Mouse (Mus musculus): ENCODE data around the gene Astl.

GRCm38 (mm10) chr2:127353881-127354280 is 15.4 kb downstream of the Astl start:
- no peak for TF ChIP-seq POLR2AphosphoS2 (IDR thresholded peaks at IDR 0.05; ENCODE audit: low read length)
- no peak for TF ChIP-seq EP300 (IDR thresholded peaks at IDR 0.05; ENCODE audit: low read depth in 1 of 2, low read length in 2 of 2)
- no peak for TF ChIP-seq E2F4 (IDR thresholded peaks at IDR 0.05; ENCODE audit: borderline replicate concordance, low read depth, low read length)
- no peak for TF ChIP-seq MEF2A (IDR thresholded peaks at IDR 0.05; ENCODE audit: extremely low read depth, insufficient replicate concordance, low read depth, low read length, poor library complexity, severe bottlenecking)
- no peak for TF ChIP-seq POLR2A (IDR thresholded peaks at IDR 0.05; ENCODE audit: control insufficient read depth in 1 of 2, insufficient read depth in 1 of 2, low read depth in 1 of 2, low read length in 2 of 2, poor library complexity in 1 of 2)
- no peak for TF ChIP-seq POLR2AphosphoS5 (IDR thresholded peaks at IDR 0.05; ENCODE audit: borderline replicate concordance, low read depth, low read length)
- TF ChIP-seq CTCF (IDR thresholded peaks at IDR 0.05 in 2 of 3, conservative IDR thresholded peaks at IDR 0.05 in 1 of 3; ENCODE audit: control insufficient read depth in 1 of 3, insufficient read depth in 1 of 3, low read depth in 2 of 3, low read length in 3 of 3, poor library complexity in 1 of 3, severe bottlenecking in 1 of 3): no peak
- TF ChIP-seq GABPA (IDR thresholded peaks at IDR 0.05; ENCODE audit: low read depth, low read length): no peak
- TF ChIP-seq MYC (IDR thresholded peaks at IDR 0.05; ENCODE audit: low read depth, low read length): no peak
- TF ChIP-seq MYB (IDR thresholded peaks at IDR 0.05; ENCODE audit: low read depth, low read length): no peak
- TF ChIP-seq TAL1 (IDR thresholded peaks at IDR 0.05; ENCODE audit: low read length): no peak
- TF ChIP-seq CHD1 (IDR thresholded peaks at IDR 0.05; ENCODE audit: low read depth, low read length): no peak
- TF ChIP-seq MAFK (IDR thresholded peaks at IDR 0.05; ENCODE audit: borderline replicate concordance, low read depth, low read length): no peak
